ENCODE assay signal across 8 mouse cellular contexts in the genomic region with DNA sequence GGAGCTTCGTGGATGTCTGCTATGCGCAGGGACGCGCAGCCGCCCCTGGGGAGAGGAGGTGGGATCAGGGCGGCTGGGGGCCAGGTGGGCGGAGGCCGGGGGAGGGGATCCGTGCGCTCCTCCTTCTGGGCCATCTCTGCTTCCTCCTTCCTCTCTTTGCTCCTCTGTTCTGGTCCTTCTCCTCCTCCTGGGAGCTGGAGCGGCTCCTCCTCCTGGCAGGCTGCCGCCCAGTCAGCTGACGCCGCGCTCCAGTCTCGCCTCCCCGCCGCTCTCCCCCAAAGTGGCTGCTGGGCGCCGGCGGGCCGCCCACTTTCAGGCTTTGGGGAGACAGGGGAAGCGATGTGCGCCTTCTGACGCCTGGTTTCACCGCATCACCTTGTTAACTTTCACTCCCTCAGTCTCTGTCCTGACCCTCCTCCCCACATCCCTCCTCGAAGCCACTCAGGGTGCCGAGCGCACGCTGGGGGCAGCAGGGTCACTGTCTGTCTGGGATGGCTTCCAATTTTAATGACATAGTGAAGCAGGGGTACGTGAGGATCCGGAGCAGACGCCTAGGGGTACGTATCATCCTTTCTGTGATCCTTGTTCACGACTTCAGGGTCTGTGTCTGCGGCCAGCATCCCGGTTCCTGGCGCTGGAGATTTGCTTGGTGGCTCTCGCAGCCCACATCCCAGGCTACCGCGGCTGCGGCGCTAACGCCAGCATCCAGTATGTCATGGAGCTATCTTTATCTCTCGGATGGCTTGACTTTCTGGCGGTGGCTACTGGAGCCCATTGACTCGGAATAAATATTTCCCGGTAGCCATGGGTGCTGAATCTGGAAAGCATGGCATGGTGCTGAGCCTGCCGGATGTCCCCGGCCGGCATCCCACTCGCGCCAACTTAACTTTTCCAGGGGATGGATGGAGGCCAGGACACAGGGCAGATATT. TPM values are rescaled to one million over a fixed set of nuclear protein-coding genes. Genes with fewer than 3 reads are reported as not detected.
DNase-seq lines count a peak whose midpoint lies in the region; ATAC-seq and TF ChIP-seq lines count a peak whose summit lies in the region.

A gene (plus strand): TSS at position 176 of the 930 bp plus-strand sequence.

- peak; percentile 87 to 90 for DNase-seq in cerebellum, adult 18-20 months
- peak; percentile 93 for DNase-seq in forebrain, embryonic 14.5 days (ENCODE audit: low spot score)
- peak; percentile 65 for DNase-seq in heart, postnatal 0 days (ENCODE audit: low spot score)
- DNase-seq in layer of hippocampus, adult 11-12 months (ENCODE audit: low spot score): peak; percentile 85
- no peak for DNase-seq in liver, embryonic 13.5 days
- DNase-seq in urinary bladder, postnatal 36 days (ENCODE audit: low spot score in 2 of 2): peak; percentile 32 to 49

- no peak for TF ChIP-seq CTCF in heart, postnatal 0 days (IDR thresholded peaks at IDR 0.05; ENCODE audit: low read depth)

- 1% methylated on average over 45 of the region's 53 CpGs for WGBS in forebrain, embryonic 14.5 days
- 1% methylated on average over 44 of the region's 53 CpGs for WGBS in heart, postnatal 0 days
- 6% methylated on average over 52 of the region's 53 CpGs for WGBS in liver, embryonic 13.5 days (ENCODE audit: insufficient replicate concordance)
- 2% methylated on average over 45 of the region's 53 CpGs for WGBS in neural tube, embryonic 15.5 days

- H3K4me2 ChIP-seq in forebrain, embryonic 14.5 days (ENCODE audit: low read length): peak within 1 kb of the TSS; percentile 83
- H3K4me2 ChIP-seq in heart, postnatal 0 days (ENCODE audit: low read depth, low read length): peak within 1 kb of the TSS; percentile 72
- peak within 1 kb of the TSS; percentile 52 for H3K4me2 ChIP-seq in liver, embryonic 13.5 days
- peak within 1 kb of the TSS; percentile 81 for H3K4me2 ChIP-seq in neural tube, embryonic 15.5 days

- no peaks in the 10 kb centered on the region for H3K9me3 ChIP-seq in forebrain, embryonic 14.5 days (replicated peaks; ENCODE audit: control insufficient read depth, low read length)
- H3K9me3 ChIP-seq in heart, postnatal 0 days (replicated peaks; ENCODE audit: control insufficient read depth, low read length): no peaks in the 10 kb centered on the region
- H3K9me3 ChIP-seq in liver, embryonic 13.5 days (replicated peaks): 0 out of 2 replicates have a peak, but pooled peaks cover 4% of the 10 kb centered on the region
- no peaks in the 10 kb centered on the region for H3K9me3 ChIP-seq in neural tube, embryonic 15.5 days (replicated peaks)

- TF ChIP-seq EP300 in heart, postnatal 0 days (IDR thresholded peaks at IDR 0.05; ENCODE audit: low read depth): no peak

- no peaks in the 10 kb centered on the region for H3K27me3 ChIP-seq in forebrain, embryonic 14.5 days (replicated peaks; ENCODE audit: control insufficient read depth, insufficient read depth, low read length)
- H3K27me3 ChIP-seq in heart, postnatal 0 days (ENCODE audit: control insufficient read depth, insufficient read depth, low read length): peaks cover 4% of the 10 kb centered on the region; the same call in 1 of the 2 replicates
- peaks cover 21% of the 10 kb centered on the region for H3K27me3 ChIP-seq in liver, embryonic 13.5 days
- no peaks in the 10 kb centered on the region for H3K27me3 ChIP-seq in neural tube, embryonic 15.5 days (replicated peaks)

- peak within 1 kb of the TSS; percentile 60 for H3K4me3 ChIP-seq in forebrain, embryonic 14.5 days (ENCODE audit: low read depth, low read length)
- H3K4me3 ChIP-seq in heart, postnatal 0 days (ENCODE audit: low read depth, low read length): peak within 1 kb of the TSS; percentile 56
- H3K4me3 ChIP-seq in liver, embryonic 13.5 days (replicated peaks): peak within 1 kb of the TSS; percentile 32
- H3K4me3 ChIP-seq in neural tube, embryonic 15.5 days (replicated peaks): peak within 1 kb of the TSS; percentile 63

- peak within 1 kb of the TSS; percentile 74 for H3K9ac ChIP-seq in forebrain, embryonic 14.5 days (ENCODE audit: low read length)
- H3K9ac ChIP-seq in heart, postnatal 0 days (replicated peaks; ENCODE audit: low read depth, low read length): no peak within 1 kb of the TSS; the same call in 1 of the 2 replicates
- no peak within 1 kb of the TSS for H3K9ac ChIP-seq in liver, embryonic 13.5 days
- peak within 1 kb of the TSS; percentile 66 for H3K9ac ChIP-seq in neural tube, embryonic 15.5 days (replicated peaks)

- H3K36me3 ChIP-seq in forebrain, embryonic 14.5 days (ENCODE audit: control insufficient read depth, insufficient read depth, low read length): no peaks in the 10 kb centered on the region
- no peaks in the 10 kb centered on the region for H3K36me3 ChIP-seq in heart, postnatal 0 days (replicated peaks; ENCODE audit: control insufficient read depth, insufficient read depth, low read length)
- no peaks in the 10 kb centered on the region for H3K36me3 ChIP-seq in liver, embryonic 13.5 days
- H3K36me3 ChIP-seq in neural tube, embryonic 15.5 days: no peaks in the 10 kb centered on the region

- H3K27ac ChIP-seq in forebrain, embryonic 14.5 days (ENCODE audit: low read depth, low read length): peak within 1 kb of the TSS; percentile 76
- H3K27ac ChIP-seq in heart, postnatal 0 days (ENCODE audit: low read depth): no peak within 1 kb of the TSS
- H3K27ac ChIP-seq in liver, embryonic 13.5 days: no peak within 1 kb of the TSS
- H3K27ac ChIP-seq in neural tube, embryonic 15.5 days (replicated peaks): peak within 1 kb of the TSS; percentile 84

- peaks cover 3% of the 10 kb centered on the region; the same call in 1 of the 2 replicates for H3K4me1 ChIP-seq in forebrain, embryonic 14.5 days (ENCODE audit: control insufficient read depth, insufficient read depth, low read length)
- peaks cover 8% of the 10 kb centered on the region; the same call in 1 of the 2 replicates for H3K4me1 ChIP-seq in heart, postnatal 0 days (ENCODE audit: control insufficient read depth, insufficient read depth)
- H3K4me1 ChIP-seq in liver, embryonic 13.5 days (replicated peaks): no peaks in the 10 kb centered on the region
- peaks cover 40% of the 10 kb centered on the region for H3K4me1 ChIP-seq in neural tube, embryonic 15.5 days

- ATAC-seq in forebrain, embryonic 14.5 days: peak; percentile 96
- peak; percentile 68 for ATAC-seq in heart, postnatal 0 days (ENCODE audit: insufficient read depth, low read depth)
- no peak for ATAC-seq in liver, embryonic 13.5 days (ENCODE audit: low read depth)
- peak; percentile 91 for ATAC-seq in neural tube, embryonic 15.5 days (ENCODE audit: low FRiP score)
- no peak for ATAC-seq in erythroblast, adult 5-6 weeks (replicated peaks; ENCODE audit: low FRiP score, poor library complexity, severe bottlenecking)

RNA-seq across cellular contexts. Expression of the gene that starts here (rescaled TPM):
- 41.8 and 58.1 TPM in 2 replicates for polyA plus RNA-seq in forebrain, embryonic 14.5 days (2014; fragmentation: Nextera tagmentation; extraction: Ambion mirVana)
- 0.43 TPM in 1 of 2 replicates, not detected in the other for total RNA-seq in heart, postnatal 0 days (2014; rRNA removed; ENCODE audit: low replicate concordance)
- polyA plus RNA-seq in heart, postnatal 0 days (2015; fragmentation: Nextera tagmentation; extraction: Ambion mirVana): 1.4 and 1.7 TPM in 2 replicates
- 0.47 and 0.59 TPM in 2 replicates for polyA plus RNA-seq in liver, embryonic 13.5 days (2015; fragmentation: Nextera tagmentation; extraction: Ambion mirVana)
- polyA plus RNA-seq in neural tube, embryonic 15.5 days (2015; fragmentation: Nextera tagmentation; extraction: Ambion mirVana): 57.2 and 70.9 TPM in 2 replicates
- not detected in 2 replicates for total RNA-seq in erythroblast, adult 5-6 weeks (2015; ENCODE audit: low replicate concordance)
- not detected in 2 replicates for total RNA-seq in erythroblast, adult 5-6 weeks (2017; ENCODE audit: low replicate concordance)

Comparison
In these comparisons a context has a peak if more than half of its experiments do, and no peak if none do; other contexts are left out.
1. RNA of the gene that starts here (polyA plus RNA-seq): 57.2 to 70.9 TPM in neural tube, embryonic 15.5 days and 41.8 to 58.1 TPM in forebrain, embryonic 14.5 days; 1.4 to 1.7 TPM in heart, postnatal 0 days and 0.47 to 0.59 TPM in liver, embryonic 13.5 days; every median in the first group is over 10 times any median in the second.
2. ATAC-seq: peak in forebrain, embryonic 14.5 days (single experiment), heart, postnatal 0 days (single experiment) and neural tube, embryonic 15.5 days (single experiment); none in liver, embryonic 13.5 days (single experiment) and erythroblast, adult 5-6 weeks (single experiment).
3. H3K27ac ChIP-seq: peak in forebrain, embryonic 14.5 days (single experiment) and neural tube, embryonic 15.5 days (single experiment); none in heart, postnatal 0 days (single experiment) and liver, embryonic 13.5 days (single experiment).
4. H3K9ac ChIP-seq: peak in forebrain, embryonic 14.5 days (single experiment) and neural tube, embryonic 15.5 days (single experiment); none in heart, postnatal 0 days (single experiment) and liver, embryonic 13.5 days (single experiment).
5. Peak in every context shown above with its lines, with median percentiles within 50 percentile points of each other: H3K4me2 ChIP-seq and H3K4me3 ChIP-seq.